ENCODE assay signal across 12 mouse cellular contexts in the genomic region with DNA sequence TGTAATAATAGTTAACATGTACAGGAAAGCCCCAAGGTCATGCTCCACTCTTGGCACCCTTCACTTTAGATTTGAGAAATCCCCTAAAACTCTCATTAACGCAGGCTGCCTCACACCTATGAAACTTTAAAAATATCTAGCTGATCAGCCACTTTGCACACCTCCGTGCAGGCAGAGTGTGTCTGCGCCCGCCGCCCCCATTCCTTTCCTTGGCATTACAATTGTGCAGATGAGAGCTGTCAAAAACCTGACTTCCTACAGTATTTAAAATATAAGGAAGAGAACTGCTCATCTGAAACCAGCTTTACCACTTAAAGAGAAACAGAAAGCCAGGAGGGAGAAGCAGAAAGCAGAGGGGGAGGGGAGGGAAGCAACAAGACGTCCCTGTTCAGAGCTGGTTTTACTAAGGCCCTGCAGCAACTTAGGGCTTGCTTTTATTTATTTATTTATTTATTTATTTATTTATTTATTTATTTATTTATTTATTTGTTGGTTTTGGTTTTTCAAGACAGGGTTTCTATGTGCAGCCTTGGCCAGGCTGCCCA.
A peak's percentile ranks its signal among the peaks of the same experiment; 100 is the strongest.
DNase-seq lines count a peak whose midpoint lies in the region; ATAC-seq and TF ChIP-seq lines count a peak whose summit lies in the region.
"Had no signal": no experiment of that assay in that cellular context is flagged by ENCODE, and none has a peak within 500 bp of the region (broad histone marks: within the 10 kb centered on the region; RNA-seq: fewer than 3 reads in every experiment).

No protein-coding gene starts in this region.

- H3K4me2 ChIP-seq in heart, embryonic 13.5 days: peak overlapping the region; percentile 43
- H3K4me2 ChIP-seq in midbrain, embryonic 14.5 days (ENCODE audit: low read length): no peak overlapping the region
- no peak overlapping the region for H3K4me2 ChIP-seq in midbrain, postnatal 0 days (ENCODE audit: low read depth, low read length, poor library complexity, severe bottlenecking)
- H3K4me2 ChIP-seq: liver, embryonic 15.5 days; stomach, embryonic 15.5 days had no signal

- no peaks in the 10 kb centered on the region for H3K27me3 ChIP-seq in heart, embryonic 13.5 days (replicated peaks)
- no peaks in the 10 kb centered on the region for H3K27me3 ChIP-seq in midbrain, embryonic 14.5 days (ENCODE audit: control insufficient read depth, insufficient read depth, low read length)
- no peaks in the 10 kb centered on the region for H3K27me3 ChIP-seq in midbrain, postnatal 0 days (ENCODE audit: insufficient read depth, low read length)
- H3K27me3 ChIP-seq: liver, embryonic 15.5 days; stomach, embryonic 15.5 days had no signal

- no peak for ATAC-seq in heart, embryonic 13.5 days (ENCODE audit: extremely low read depth, insufficient number of reproducible peaks, low FRiP score, low TSS enrichment)
- no peak for ATAC-seq in midbrain, embryonic 14.5 days (ENCODE audit: low FRiP score, low TSS enrichment)
- ATAC-seq in midbrain, postnatal 0 days (ENCODE audit: low FRiP score): no peak
- ATAC-seq in hematopoietic stem cell, adult 5-6 weeks (replicated peaks in 1 of 2; ENCODE audit: insufficient read depth in 1 of 2, low FRiP score in 2 of 2, low TSS enrichment in 1 of 2, low read depth in 1 of 2, poor library complexity in 2 of 2, severe bottlenecking in 2 of 2): peak; percentile 43 to 58; a peak in 3 of 4 replicates
- ATAC-seq in erythroblast, adult 5-6 weeks (replicated peaks; ENCODE audit: low FRiP score, poor library complexity, severe bottlenecking): no peak
- ATAC-seq: forebrain, embryonic 16.5 days had no signal

- WGBS in heart, embryonic 13.5 days: 68% methylated on average over 6 of the region's 6 CpGs
- WGBS in midbrain, embryonic 14.5 days: 74% methylated on average over 6 of the region's 6 CpGs
- 65% methylated on average over 6 of the region's 6 CpGs for WGBS in midbrain, postnatal 0 days

- H3K4me1 ChIP-seq in heart, embryonic 13.5 days: peaks cover 13% of the 10 kb centered on the region
- H3K4me1 ChIP-seq in midbrain, embryonic 14.5 days (ENCODE audit: control insufficient read depth, insufficient read depth, low read length): no peaks in the 10 kb centered on the region
- no peaks in the 10 kb centered on the region for H3K4me1 ChIP-seq in midbrain, postnatal 0 days (ENCODE audit: insufficient read depth, low read length)
- H3K4me1 ChIP-seq: liver, embryonic 15.5 days; stomach, embryonic 15.5 days had no signal

- H3K36me3 ChIP-seq in heart, embryonic 13.5 days: no peaks in the 10 kb centered on the region
- H3K36me3 ChIP-seq in midbrain, embryonic 14.5 days (ENCODE audit: control insufficient read depth, insufficient read depth, low read length): no peaks in the 10 kb centered on the region
- H3K36me3 ChIP-seq in midbrain, postnatal 0 days (ENCODE audit: insufficient read depth, low read length): no peaks in the 10 kb centered on the region
- H3K36me3 ChIP-seq: G1E; liver, embryonic 15.5 days; stomach, embryonic 15.5 days had no signal

- H3K9ac ChIP-seq in heart, embryonic 13.5 days: no peak overlapping the region
- H3K9ac ChIP-seq in midbrain, embryonic 14.5 days (replicated peaks; ENCODE audit: low read length): no peak overlapping the region
- no peak overlapping the region for H3K9ac ChIP-seq in midbrain, postnatal 0 days (replicated peaks; ENCODE audit: low read length, poor library complexity, severe bottlenecking)
- H3K9ac ChIP-seq: liver, embryonic 15.5 days; stomach, embryonic 15.5 days had no signal

- H3K27ac ChIP-seq in heart, embryonic 13.5 days (replicated peaks): no peak overlapping the region
- H3K27ac ChIP-seq in midbrain, embryonic 14.5 days (replicated peaks; ENCODE audit: low read depth, low read length): no peak overlapping the region
- H3K27ac ChIP-seq in midbrain, postnatal 0 days (ENCODE audit: low read depth, low read length): no peak overlapping the region
- H3K27ac ChIP-seq: liver, embryonic 15.5 days; stomach, embryonic 15.5 days had no signal

- DNase-seq in heart, adult 8-10 months (ENCODE audit: low spot score): no peak
- peak; percentile 52 for DNase-seq in midbrain, embryonic 14.5 days
- DNase-seq in midbrain, postnatal 0 days (ENCODE audit: low spot score): no peak
- DNase-seq in right cerebral cortex, postnatal 25 days: peak; percentile 42
- no peak for DNase-seq in adipocyte (ENCODE audit: low spot score)

- no peaks in the 10 kb centered on the region for H3K9me3 ChIP-seq in heart, embryonic 13.5 days
- H3K9me3 ChIP-seq in midbrain, embryonic 14.5 days (ENCODE audit: control insufficient read depth, low read length): no peaks in the 10 kb centered on the region
- no peaks in the 10 kb centered on the region for H3K9me3 ChIP-seq in midbrain, postnatal 0 days (ENCODE audit: low read length)
- H3K9me3 ChIP-seq: liver, embryonic 15.5 days; stomach, embryonic 15.5 days had no signal

- no peak for TF ChIP-seq CTCF in midbrain, postnatal 0 days (IDR thresholded peaks at IDR 0.05)

- H3K4me3 ChIP-seq in heart, embryonic 13.5 days: no peak overlapping the region
- H3K4me3 ChIP-seq in midbrain, embryonic 14.5 days (replicated peaks; ENCODE audit: low read depth, low read length): no peak overlapping the region
- no peak overlapping the region for H3K4me3 ChIP-seq in midbrain, postnatal 0 days (ENCODE audit: low read depth, low read length)
- H3K4me3 ChIP-seq: liver, embryonic 15.5 days; stomach, embryonic 15.5 days had no signal

Comparison
In these comparisons a context has a peak if more than half of its experiments do, and no peak if none do; other contexts are left out.
1. DNase-seq: peak in midbrain, embryonic 14.5 days (single experiment) and right cerebral cortex, postnatal 25 days (single experiment); none in heart, adult 8-10 months (single experiment), midbrain, postnatal 0 days (single experiment) and adipocyte (single experiment).
2. ATAC-seq: peak in hematopoietic stem cell, adult 5-6 weeks (2 of 2); none in heart, embryonic 13.5 days (single experiment), midbrain, embryonic 14.5 days (single experiment), midbrain, postnatal 0 days (single experiment) and erythroblast, adult 5-6 weeks (single experiment).